Comparison of ENCODE assay signal across 27 mouse cellular contexts in the genomic region with DNA sequence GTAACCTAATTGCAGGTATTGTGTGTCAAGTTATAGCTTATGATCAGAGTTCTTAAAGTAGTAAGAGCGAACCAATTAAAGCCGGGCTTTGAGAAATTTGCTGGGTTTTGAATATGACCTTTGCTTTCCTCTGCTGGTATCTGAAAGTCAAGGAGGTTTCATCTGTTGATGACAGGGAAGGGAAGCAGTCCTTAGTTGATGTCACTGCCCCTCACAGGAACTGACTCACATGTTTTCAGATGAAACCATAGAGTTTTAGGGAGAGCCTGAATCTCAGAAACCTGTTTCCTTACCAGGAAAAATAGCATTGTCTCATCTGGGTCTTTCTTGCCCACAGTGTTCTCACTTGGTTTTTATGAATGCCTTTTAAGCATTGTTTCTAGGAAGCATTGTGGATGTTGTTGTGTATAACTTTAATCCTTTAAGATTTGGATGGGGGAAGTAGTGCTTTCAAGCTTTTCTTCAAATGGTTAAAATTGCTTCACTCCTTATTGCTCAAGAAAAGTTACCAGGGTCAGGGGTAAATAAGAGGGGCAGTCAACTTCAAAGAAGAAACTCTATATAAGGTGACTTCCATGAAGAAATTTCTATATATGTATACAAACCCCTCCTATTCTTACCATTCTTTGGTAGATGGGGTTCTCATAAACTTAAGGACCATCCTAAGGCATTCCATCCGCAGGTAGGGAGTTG. TPM values are rescaled to one million over a fixed set of nuclear protein-coding genes. Genes with fewer than 3 reads are reported as not detected.
A peak's percentile ranks its signal among the peaks of the same experiment; 100 is the strongest.
DNase-seq lines count a peak whose midpoint lies in the region; ATAC-seq and TF ChIP-seq lines count a peak whose summit lies in the region.
"Had no signal": no experiment of that assay in that cellular context is flagged by ENCODE, and none has a peak within 500 bp of the region (broad histone marks: within the 10 kb centered on the region; RNA-seq: fewer than 3 reads in every experiment).

No protein-coding gene starts in this region.

- no peak overlapping the region for H3K4me3 ChIP-seq in bone marrow macrophage, adult 2 months (ENCODE audit: insufficient read depth, low read length)
- H3K4me3 ChIP-seq in macrophage (ENCODE audit: inconsistent target): no peak overlapping the region
- H3K4me3 ChIP-seq: embryonic facial prominence, embryonic 13.5 days; embryonic facial prominence, embryonic 15.5 days; erythroblast, embryonic 14.5 days; forebrain, embryonic 10.5 days; forebrain, embryonic 12.5 days had no signal

- H3K79me2 ChIP-seq in macrophage (ENCODE audit: inconsistent target): no peaks in the 10 kb centered on the region

- H3K36me3 ChIP-seq in macrophage (ENCODE audit: inconsistent target): no peaks in the 10 kb centered on the region
- H3K36me3 ChIP-seq: embryonic facial prominence, embryonic 13.5 days; embryonic facial prominence, embryonic 15.5 days; forebrain, embryonic 10.5 days; forebrain, embryonic 12.5 days; G1E had no signal

- ATAC-seq in megakaryocyte progenitor cell, adult 5-6 weeks (replicated peaks; ENCODE audit: poor library complexity): peak; percentile 84
- ATAC-seq: activated CD4-positive, CD25-positive, alpha-beta regulatory T cell, adult 4 months; CD4-positive, CD25-positive, alpha-beta regulatory T cell, adult 4 months; forebrain, embryonic 14.5 days; forebrain, embryonic 16.5 days; Patski had no signal

- no peak for DNase-seq in urinary bladder, postnatal 14 days (ENCODE audit: low spot score)
- no peak for DNase-seq in right cerebral cortex, postnatal 36 days (ENCODE audit: low spot score in 2 of 2)
- no peak for DNase-seq in cerebellum, adult 9-11 months
- DNase-seq: adrenal gland, adult 8-10 months; adrenal gland, postnatal 14 days; adrenal gland, postnatal 36 days; B cell, adult 2 months; cerebellum, adult 11 months; cerebellum, adult 18-20 months; cerebellum, adult 8-10 months; cerebellum, postnatal 10 days; cerebellum, postnatal 36 days; embryo, embryonic 11 days had no signal

- no peak for TF ChIP-seq POLR2A in bone marrow macrophage, adult 2 months (IDR thresholded peaks at IDR 0.05; ENCODE audit: borderline replicate concordance, low read depth, low read length)

- peak overlapping the region; percentile 47; the same call in 1 of the 2 replicates for H3K27ac ChIP-seq in bone marrow macrophage, adult 2 months (ENCODE audit: insufficient read depth, low read depth, low read length)
- peak overlapping the region; percentile 25 for H3K27ac ChIP-seq in macrophage
- H3K27ac ChIP-seq: embryonic facial prominence, embryonic 13.5 days; embryonic facial prominence, embryonic 15.5 days; forebrain, embryonic 10.5 days; forebrain, embryonic 12.5 days had no signal

- TF ChIP-seq CTCF in bone marrow macrophage, adult 2 months (IDR thresholded peaks at IDR 0.05; ENCODE audit: low read depth, low read length): no peak

- H3K4me1 ChIP-seq in bone marrow macrophage, adult 2 months (ENCODE audit: control insufficient read depth, insufficient read depth, low read length): peaks cover 12% of the 10 kb centered on the region
- H3K4me1 ChIP-seq: embryonic facial prominence, embryonic 13.5 days; embryonic facial prominence, embryonic 15.5 days; forebrain, embryonic 10.5 days; forebrain, embryonic 12.5 days had no signal

- 91% methylated on average over 3 of the region's 3 CpGs for WGBS in macrophage (ENCODE audit: missing documents)

RNA-seq across cellular contexts. Expression of gene Dcun1d3, which starts 10.6 kb away (rescaled TPM):
- 7.8 and 13.0 TPM in 2 replicates for polyA plus RNA-seq in bone marrow macrophage, adult 2 months (2012; ENCODE audit: insufficient read depth, insufficient read length, missing spikeins)
- total RNA-seq in macrophage (2018; cell fraction: chromatin; rRNA removed): 10 to 100 TPM; 26.4 to 85.5 (median 42.5) TPM
- total RNA-seq in macrophage (2018; cell fraction: cytosol; rRNA removed): 10 to 100 TPM in 22 of 26 experiments, 1 to 10 TPM in 4; 9.5 to 30.1 (median 12.5) TPM
- total RNA-seq in macrophage (2018; cell fraction: nucleus; rRNA removed): 10 to 100 TPM; 25.7 to 99.9 (median 40.9) TPM
- polyA plus RNA-seq in macrophage (2018): 6.6 to 9.8 TPM (median 9.0 TPM) in 3 replicates
- total RNA-seq in megakaryocyte progenitor cell, adult 5-6 weeks (2015): 2.2 and 3.0 TPM in 2 replicates
- 2.3 and 5.4 TPM in 2 replicates for total RNA-seq in megakaryocyte progenitor cell, adult 5-6 weeks (2017)

RNA-seq across cellular contexts. Expression of gene Lyrm1, which starts 11.0 kb away (rescaled TPM):
- 6.4 and 7.1 TPM in 2 replicates for polyA plus RNA-seq in bone marrow macrophage, adult 2 months (2012; ENCODE audit: insufficient read depth, insufficient read length, missing spikeins)
- total RNA-seq in macrophage (2018; cell fraction: chromatin; rRNA removed): 10 to 100 TPM in 6 of 26 experiments, 1 to 10 TPM in 20; 2.7 to 15.7 (median 7.0) TPM
- total RNA-seq in macrophage (2018; cell fraction: cytosol; rRNA removed): 10 to 100 TPM in 11 of 26 experiments, 1 to 10 TPM in 15; 5.2 to 15.4 (median 9.2) TPM
- 10 to 100 TPM in 8 of 26 experiments, 1 to 10 TPM in 18; 4.9 to 13.5 (median 8.6) TPM for total RNA-seq in macrophage (2018; cell fraction: nucleus; rRNA removed)
- 6.2 to 21.0 TPM (median 8.1 TPM) in 3 replicates for polyA plus RNA-seq in macrophage (2018)
- total RNA-seq in megakaryocyte progenitor cell, adult 5-6 weeks (2015): 1.7 and 5.9 TPM in 2 replicates
- total RNA-seq in megakaryocyte progenitor cell, adult 5-6 weeks (2017): 3.1 and 3.9 TPM in 2 replicates
